Mouse (Mus musculus): ENCODE data around the gene Gnaq.

The Gnaq gene

GRCm38 (mm10) chr19:16382392-16382791, 249.8 kb downstream of the Gnaq start:
- DNase-seq, result no peak

GRCm38 (mm10) chr19:16383127-16383526, 250.5 kb downstream of the Gnaq start:
- peak; percentile 37 for DNase-seq

DNA sequence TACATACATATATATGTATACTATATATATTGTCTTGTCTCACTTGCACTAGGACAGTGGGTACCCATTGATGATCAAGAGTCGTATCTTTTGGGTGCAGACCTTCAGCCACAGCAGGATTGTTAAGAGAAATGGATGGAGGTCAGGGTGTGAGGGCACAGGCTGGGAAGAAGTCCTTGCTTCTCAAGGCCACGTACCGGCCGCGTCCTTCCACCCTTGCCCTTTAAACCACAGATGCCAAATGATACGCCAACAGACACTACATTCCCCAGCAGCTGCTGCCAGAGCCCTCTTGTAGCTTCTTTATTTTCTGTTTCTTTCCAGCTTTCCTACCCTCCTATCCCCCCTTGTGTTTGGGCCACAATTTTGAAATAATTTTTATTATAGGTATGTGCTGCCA, 251.5 kb downstream of the Gnaq start:
- no peak for DNase-seq

DNA sequence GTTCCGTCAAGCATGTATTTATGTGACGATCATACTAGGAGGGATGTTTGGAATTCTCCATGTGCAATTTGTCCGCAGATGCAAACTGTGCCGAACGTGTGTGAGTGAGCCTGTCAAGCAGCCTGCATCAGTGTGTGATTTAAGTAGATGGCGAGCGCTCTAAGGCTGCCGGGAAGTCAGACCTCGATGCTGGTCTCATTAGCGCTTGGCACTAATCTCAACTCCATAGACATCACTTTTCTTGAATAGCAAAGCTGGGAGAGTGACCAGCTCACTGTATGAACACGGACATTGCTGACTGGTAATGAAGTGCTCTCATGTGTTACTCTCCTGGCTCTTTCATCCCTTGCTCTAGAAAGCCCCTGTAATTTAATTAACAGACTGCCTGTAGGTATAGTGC, 252.3 kb downstream of the Gnaq start:
- DNase-seq, result no peak

- peak; percentile 33 for DNase-seq
Measured at GRCm38 (mm10) chr19:16386514-16386913, 253.9 kb downstream of the Gnaq start.

DNA sequence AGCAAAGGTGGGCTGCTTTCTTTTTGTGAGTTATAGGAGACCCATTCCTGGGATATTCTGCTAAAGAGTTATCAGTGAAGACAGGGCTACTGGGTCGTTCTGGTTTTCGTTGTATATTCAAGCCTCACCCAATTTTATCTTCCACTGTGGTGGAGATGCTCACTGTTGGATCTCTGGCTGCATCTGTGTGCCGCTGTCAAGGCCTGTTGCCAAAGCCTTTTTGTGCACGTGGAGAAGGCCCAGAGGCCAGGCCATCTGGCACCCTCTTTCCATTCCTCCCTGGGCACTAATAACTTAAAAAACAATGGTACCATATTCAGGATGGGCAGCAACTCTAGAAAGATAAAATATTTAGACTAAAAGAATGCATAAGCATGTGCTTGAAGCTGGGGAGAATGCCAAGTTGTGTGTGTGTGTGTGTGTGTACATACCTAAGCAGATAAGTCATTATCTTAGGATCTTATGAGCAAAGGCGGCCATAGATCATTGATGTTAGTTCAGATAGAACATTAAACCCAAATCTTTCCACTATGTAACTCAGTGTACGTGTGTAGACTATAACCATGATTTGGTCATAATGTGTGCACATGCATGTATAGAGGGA, 257.7 kb downstream of the Gnaq start:
- no peak for DNase-seq

DNA sequence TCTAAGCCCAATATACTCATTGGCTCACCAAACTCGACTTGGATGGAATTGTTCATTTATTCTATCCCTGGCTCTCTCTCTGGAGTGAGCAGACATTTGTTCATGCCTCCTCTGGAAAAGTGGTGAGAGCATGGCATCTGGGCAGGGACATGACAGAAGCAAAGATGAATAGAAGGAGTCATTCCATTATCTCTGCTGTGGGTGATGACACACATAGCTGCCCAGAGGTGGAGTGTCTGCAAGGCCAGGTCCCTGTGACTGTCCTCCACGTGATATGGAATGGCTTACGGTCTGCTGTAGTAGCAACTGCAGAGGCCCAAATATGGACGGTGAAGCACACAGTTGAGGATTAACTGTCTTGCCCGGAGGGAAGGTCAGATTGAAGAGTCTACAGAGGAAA, 261.8 kb downstream of the Gnaq start:
- DNase-seq, result no peak

- DNase-seq, result peak; percentile 34
Measured at GRCm38 (mm10) chr19:16403101-16403500, 270.5 kb downstream of the Gnaq start.

- DNase-seq, result no peak
Measured at GRCm38 (mm10) chr19:16407727-16408126, 275.1 kb downstream of the Gnaq start.

DNA sequence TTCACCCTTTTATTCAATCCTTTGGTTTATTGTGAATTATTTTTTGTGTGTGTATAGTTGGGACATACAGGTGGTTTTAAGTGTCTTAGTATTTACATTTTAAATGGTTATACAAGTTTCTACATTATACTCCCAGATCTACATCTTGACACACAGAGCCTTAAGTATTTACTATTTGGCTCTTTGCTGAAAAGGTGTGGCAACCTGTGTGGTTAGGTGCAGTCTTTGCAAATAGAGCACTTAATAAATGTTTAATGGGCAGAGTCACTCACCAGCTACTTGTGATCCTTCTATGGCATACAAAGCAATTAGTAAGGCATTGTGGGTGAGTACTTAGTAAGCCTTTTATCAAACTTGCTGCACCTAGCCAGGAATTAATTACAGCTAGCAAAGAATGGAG, 278.7 kb downstream of the Gnaq start:
- DNase-seq, result no peak

DNA sequence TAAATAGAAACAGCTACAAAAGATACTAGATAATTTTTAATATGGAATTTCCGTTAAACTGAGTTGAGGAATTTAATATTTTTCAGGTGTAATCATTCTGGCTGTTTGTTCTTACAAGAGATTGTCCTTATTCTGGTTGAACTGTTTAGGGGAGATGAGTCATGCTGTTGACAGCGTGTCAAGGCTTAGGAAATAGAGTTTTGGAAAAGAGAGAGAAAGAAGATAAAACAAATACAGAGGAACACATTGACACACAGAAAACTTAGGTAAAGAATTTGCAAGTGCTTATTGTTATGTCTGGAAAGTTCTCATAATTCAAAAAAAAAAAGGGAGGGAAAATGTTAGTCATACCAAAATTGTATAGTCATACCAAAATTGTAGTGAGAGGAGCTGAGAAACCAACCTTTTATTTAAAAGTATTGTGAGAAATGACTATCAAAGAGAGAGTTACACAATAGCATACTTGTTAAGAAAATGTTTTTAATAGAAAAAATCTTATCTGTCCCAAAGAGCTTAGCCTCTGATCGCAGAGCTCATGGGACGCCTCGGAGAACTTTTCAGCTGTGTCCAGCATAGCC, 285.5 kb downstream of the Gnaq start:
- no peak for DNase-seq

DNA sequence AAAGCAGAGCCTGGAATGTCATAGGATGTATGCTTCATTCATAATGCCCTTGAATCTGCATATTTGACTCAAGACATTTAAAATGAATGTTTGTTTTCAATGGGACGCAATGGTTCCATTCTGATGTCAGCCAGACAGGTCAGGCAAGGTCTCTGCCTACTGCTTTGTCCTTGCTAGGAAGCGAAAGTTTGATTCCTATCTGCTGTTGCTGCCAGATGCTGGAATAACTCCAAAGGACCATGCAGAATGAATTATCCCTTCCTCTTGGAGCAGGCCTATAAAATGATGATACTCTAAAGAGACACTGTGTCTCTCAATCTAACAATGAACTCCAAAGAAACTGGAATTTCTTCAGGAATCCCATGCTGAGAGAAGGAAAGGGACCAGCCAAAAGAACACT, 293.0 kb downstream of the Gnaq start:
- peak; percentile 49 for DNase-seq

- DNase-seq, result no peak
Measured at GRCm38 (mm10) chr19:16431368-16431767, 298.7 kb downstream of the Gnaq start.

DNA sequence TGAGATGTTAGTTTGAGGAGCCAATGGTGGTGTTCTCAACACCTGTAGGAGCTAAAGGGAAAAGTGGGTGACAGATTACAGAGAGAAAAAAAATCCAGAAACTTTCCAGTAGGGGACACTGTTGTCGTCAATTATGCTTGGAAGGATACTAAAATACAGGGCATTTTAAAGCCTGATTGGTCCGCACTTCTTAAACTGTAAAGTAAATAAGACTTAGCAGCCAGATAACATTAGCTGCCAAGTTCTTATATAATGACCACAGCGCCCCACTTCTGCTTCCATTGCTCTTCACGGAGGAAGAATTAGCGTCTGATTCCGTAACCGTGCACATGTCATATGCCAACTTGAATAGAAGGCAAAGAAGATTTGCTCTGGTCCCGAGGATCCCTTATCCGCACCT, 302.2 kb downstream of the Gnaq start:
- peak; percentile 64 for DNase-seq

GRCm38 (mm10) chr19:16435531-16436231, 303.1 kb downstream of the Gnaq start, which contains the start of gene Gna14:
Gene Gna14 (plus strand): TSS chr19:16435762.
- peak; percentile 91 for DNase-seq

DNA sequence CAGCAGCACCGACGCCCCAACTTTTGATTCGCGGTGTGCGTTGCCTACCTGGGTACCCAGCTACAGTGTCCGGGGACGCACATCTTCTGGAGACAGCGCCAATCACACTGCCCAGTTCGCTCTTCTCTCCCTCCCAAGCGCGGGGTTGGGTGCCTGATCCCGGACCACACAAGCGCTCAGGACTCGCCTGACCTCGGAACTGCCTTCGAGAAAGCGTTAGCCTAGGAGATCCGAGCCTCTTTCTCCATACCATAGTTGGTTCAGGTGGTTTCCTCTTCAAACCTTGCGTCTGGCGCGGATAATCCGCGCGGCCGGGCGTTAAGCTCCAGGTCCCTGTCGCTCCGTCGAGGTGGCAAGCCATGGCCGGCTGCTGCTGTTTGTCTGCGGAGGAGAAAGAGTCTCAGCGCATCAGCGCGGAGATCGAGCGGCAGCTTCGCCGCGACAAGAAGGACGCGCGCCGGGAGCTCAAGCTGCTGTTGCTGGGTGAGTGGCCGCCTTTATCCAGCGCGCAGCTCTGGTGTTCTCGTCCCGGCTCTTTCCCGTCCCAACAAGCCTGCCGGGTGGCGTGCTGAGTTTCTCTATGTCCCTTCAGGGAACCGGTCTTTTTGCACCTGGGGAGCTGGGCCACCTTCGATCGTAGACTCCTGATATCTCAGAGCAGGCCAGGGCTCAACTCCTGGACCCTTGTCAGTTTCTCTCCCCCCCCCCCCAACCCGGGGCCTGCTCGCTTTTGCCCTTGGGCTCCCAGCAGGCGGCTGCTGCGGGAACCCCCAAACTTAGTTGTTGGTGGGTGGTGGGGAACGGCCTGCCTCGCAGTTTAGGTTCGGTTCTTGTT, 303.9 kb downstream of the Gnaq start:
- DNase-seq, result peak; percentile 35

Data from lung, postnatal 10 days (tissue).